Mouse (Mus musculus): ENCODE measurements around the gene Tex38. TPM values are rescaled to one million over a fixed set of nuclear protein-coding genes. Genes with fewer than 3 reads are reported as not detected.
A peak's percentile ranks its signal among the peaks of the same experiment; 100 is the strongest.

Tex38 gene
- polyA plus RNA-seq, 1 experiment: not detected

- Histone ChIP-seq H3K9ac (ENCODE audit: low read depth, poor library complexity, severe bottlenecking) (no peak overlapping the region), H3K36me3 (ENCODE audit: control insufficient read depth, insufficient read depth, low read length, poor library complexity, severe bottlenecking) (peaks cover 11% of the 10 kb centered on the region), H3K4me3 (ENCODE audit: low read depth, low read length) (no peak overlapping the region), H3K27me3 (ENCODE audit: control insufficient read depth, insufficient read depth, low read length, poor library complexity, severe bottlenecking) (no peaks in the 10 kb centered on the region), H3K4me1 (ENCODE audit: control insufficient read depth, insufficient read depth, low read length) (peaks cover 4% of the 10 kb centered on the region), H3K27ac (ENCODE audit: insufficient read depth, low read length) (no peak overlapping the region), H3K9me3 (replicated peaks; ENCODE audit: control insufficient read depth, insufficient read depth, low read length, poor library complexity, severe bottlenecking) (no peaks in the 10 kb centered on the region)
- TF ChIP-seq EP300 (IDR thresholded peaks at IDR 0.05; ENCODE audit: insufficient read depth, low read depth, low read length) (no peak), POLR2A (IDR thresholded peaks at IDR 0.05; ENCODE audit: insufficient read depth, low read length) (no peak), CTCF (IDR thresholded peaks at IDR 0.05; ENCODE audit: low read depth, low read length) (no peak)
Observed at GRCm38 (mm10) chr4:115815606-115816005, 34.8 kb upstream of the Tex38 start.

GRCm38 (mm10) chr4:115812326-115812725, 31.5 kb upstream of the Tex38 start:
- TF ChIP-seq POLR2A (IDR thresholded peaks at IDR 0.05; ENCODE audit: insufficient read depth, low read length) (no peak), CTCF (IDR thresholded peaks at IDR 0.05; ENCODE audit: low read depth, low read length) (no peak), EP300 (IDR thresholded peaks at IDR 0.05; ENCODE audit: insufficient read depth, low read depth, low read length) (no peak)
- H3K9me3 ChIP-seq (replicated peaks; ENCODE audit: control insufficient read depth, insufficient read depth, low read length, poor library complexity, severe bottlenecking): no peaks in the 10 kb centered on the region
- no peak overlapping the region for H3K4me3 ChIP-seq (ENCODE audit: low read depth, low read length)
- H3K4me1 ChIP-seq (ENCODE audit: control insufficient read depth, insufficient read depth, low read length): peaks cover 4% of the 10 kb centered on the region
- peaks cover 11% of the 10 kb centered on the region for H3K36me3 ChIP-seq (ENCODE audit: control insufficient read depth, insufficient read depth, low read length, poor library complexity, severe bottlenecking)
- no peak overlapping the region for H3K27ac ChIP-seq (ENCODE audit: insufficient read depth, low read length)
- H3K27me3 ChIP-seq (ENCODE audit: control insufficient read depth, insufficient read depth, low read length, poor library complexity, severe bottlenecking): no peaks in the 10 kb centered on the region
- H3K9ac ChIP-seq (ENCODE audit: low read depth, poor library complexity, severe bottlenecking): no peak overlapping the region

GRCm38 (mm10) chr4:115799981-115800380, 19.2 kb upstream of the Tex38 start:
- peaks cover 27% of the 10 kb centered on the region for H3K36me3 ChIP-seq (ENCODE audit: control insufficient read depth, insufficient read depth, low read length, poor library complexity, severe bottlenecking)

DNA sequence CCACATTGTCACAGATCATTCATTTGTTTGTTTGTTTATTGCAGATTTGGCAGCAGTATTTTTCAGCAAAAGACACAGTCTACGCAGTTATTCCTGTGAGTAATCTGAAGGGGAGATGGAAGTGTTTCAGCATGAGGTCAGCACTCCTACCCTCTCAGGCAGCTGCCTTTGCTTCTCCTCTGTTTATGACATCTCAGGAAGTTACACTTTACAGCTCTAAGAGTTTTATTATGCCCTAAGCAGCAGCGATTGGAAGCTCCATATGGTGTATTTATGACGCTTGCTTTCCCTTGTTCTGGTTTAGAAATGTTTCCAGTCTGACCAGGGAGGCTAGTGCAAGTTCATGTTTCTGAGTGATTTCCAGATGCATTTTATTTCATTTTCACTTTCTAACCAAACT, 14.5 kb upstream of the Tex38 start:
- H3K9me3 ChIP-seq (replicated peaks; ENCODE audit: control insufficient read depth, insufficient read depth, low read length, poor library complexity, severe bottlenecking): no peaks in the 10 kb centered on the region

More at GRCm38 (mm10) chr4:115799981-115800380, 19.2 kb upstream of the Tex38 start:
- H3K9me3 ChIP-seq (replicated peaks; ENCODE audit: control insufficient read depth, insufficient read depth, low read length, poor library complexity, severe bottlenecking): no peaks in the 10 kb centered on the region
- no peaks in the 10 kb centered on the region for H3K4me1 ChIP-seq (ENCODE audit: control insufficient read depth, insufficient read depth, low read length)
- no peak for TF ChIP-seq POLR2A (IDR thresholded peaks at IDR 0.05; ENCODE audit: insufficient read depth, low read length)
- TF ChIP-seq EP300 (IDR thresholded peaks at IDR 0.05; ENCODE audit: insufficient read depth, low read depth, low read length): no peak
- TF ChIP-seq CTCF (IDR thresholded peaks at IDR 0.05; ENCODE audit: low read depth, low read length): no peak
- no peaks in the 10 kb centered on the region for H3K27me3 ChIP-seq (ENCODE audit: control insufficient read depth, insufficient read depth, low read length, poor library complexity, severe bottlenecking)
- no peak overlapping the region for H3K4me3 ChIP-seq (ENCODE audit: low read depth, low read length)
- H3K9ac ChIP-seq (ENCODE audit: low read depth, poor library complexity, severe bottlenecking): no peak overlapping the region
- H3K27ac ChIP-seq (ENCODE audit: insufficient read depth, low read length): no peak overlapping the region

DNA sequence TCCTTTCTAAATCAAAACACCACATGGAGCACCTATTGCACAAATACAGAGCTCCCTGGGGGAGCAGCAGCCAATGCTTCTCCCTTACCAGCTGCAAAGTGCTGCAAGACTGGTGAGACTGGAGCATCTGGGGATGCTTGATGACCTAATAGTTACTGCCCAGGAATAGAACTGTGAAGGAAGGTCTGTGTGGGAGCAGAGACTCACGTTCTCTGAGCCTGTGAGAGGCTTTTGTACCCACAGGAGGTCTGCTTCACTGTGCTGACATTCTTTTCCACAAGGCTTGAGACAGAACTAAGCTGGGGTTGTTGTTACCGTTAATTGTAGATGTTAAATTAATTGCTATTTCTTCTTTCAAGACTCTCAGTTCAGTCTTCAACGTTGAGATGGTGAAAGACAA, 10.0 kb upstream of the Tex38 start:
- H3K27ac ChIP-seq (ENCODE audit: insufficient read depth, low read length): no peak overlapping the region
- no peaks in the 10 kb centered on the region for H3K9me3 ChIP-seq (replicated peaks; ENCODE audit: control insufficient read depth, insufficient read depth, low read length, poor library complexity, severe bottlenecking)
- no peaks in the 10 kb centered on the region for H3K27me3 ChIP-seq (ENCODE audit: control insufficient read depth, insufficient read depth, low read length, poor library complexity, severe bottlenecking)
- H3K4me1 ChIP-seq (ENCODE audit: control insufficient read depth, insufficient read depth, low read length): peaks cover 2% of the 10 kb centered on the region
- H3K9ac ChIP-seq (ENCODE audit: low read depth, poor library complexity, severe bottlenecking): no peak overlapping the region
- TF ChIP-seq EP300 (IDR thresholded peaks at IDR 0.05; ENCODE audit: insufficient read depth, low read depth, low read length): no peak
- TF ChIP-seq POLR2A (IDR thresholded peaks at IDR 0.05; ENCODE audit: insufficient read depth, low read length): no peak
- TF ChIP-seq CTCF (IDR thresholded peaks at IDR 0.05; ENCODE audit: low read depth, low read length): no peak
- no peak overlapping the region for H3K4me3 ChIP-seq (ENCODE audit: low read depth, low read length)
- H3K36me3 ChIP-seq (ENCODE audit: control insufficient read depth, insufficient read depth, low read length, poor library complexity, severe bottlenecking): peaks cover 32% of the 10 kb centered on the region

More for the DNA sequence above, 14.5 kb upstream of the Tex38 start:
- Histone ChIP-seq H3K4me3 (ENCODE audit: low read depth, low read length) (no peak overlapping the region), H3K36me3 (ENCODE audit: control insufficient read depth, insufficient read depth, low read length, poor library complexity, severe bottlenecking) (peaks cover 28% of the 10 kb centered on the region), H3K27ac (ENCODE audit: insufficient read depth, low read length) (no peak overlapping the region), H3K27me3 (ENCODE audit: control insufficient read depth, insufficient read depth, low read length, poor library complexity, severe bottlenecking) (no peaks in the 10 kb centered on the region), H3K9ac (ENCODE audit: low read depth, poor library complexity, severe bottlenecking) (no peak overlapping the region), H3K4me1 (ENCODE audit: control insufficient read depth, insufficient read depth, low read length) (peaks cover 2% of the 10 kb centered on the region)
- TF ChIP-seq POLR2A (IDR thresholded peaks at IDR 0.05; ENCODE audit: insufficient read depth, low read length) (no peak), EP300 (IDR thresholded peaks at IDR 0.05; ENCODE audit: insufficient read depth, low read depth, low read length) (no peak), CTCF (IDR thresholded peaks at IDR 0.05; ENCODE audit: low read depth, low read length) (no peak)

- H3K9ac ChIP-seq (ENCODE audit: low read depth, poor library complexity, severe bottlenecking): peak overlapping the region; percentile 57
- H3K27ac ChIP-seq (ENCODE audit: insufficient read depth, low read length): peak overlapping the region; percentile 81
- peak overlapping the region; percentile 70 for H3K4me3 ChIP-seq (ENCODE audit: low read depth, low read length)
- peaks cover 2% of the 10 kb centered on the region for H3K4me1 ChIP-seq (ENCODE audit: control insufficient read depth, insufficient read depth, low read length)
- H3K27me3 ChIP-seq (ENCODE audit: control insufficient read depth, insufficient read depth, low read length, poor library complexity, severe bottlenecking): no peaks in the 10 kb centered on the region
- TF ChIP-seq EP300 (IDR thresholded peaks at IDR 0.05; ENCODE audit: insufficient read depth, low read depth, low read length) (no peak), CTCF (IDR thresholded peaks at IDR 0.05; ENCODE audit: low read depth, low read length) (no peak), POLR2A (IDR thresholded peaks at IDR 0.05; ENCODE audit: insufficient read depth, low read length) (no peak)
- peaks cover 21% of the 10 kb centered on the region for H3K36me3 ChIP-seq (ENCODE audit: control insufficient read depth, insufficient read depth, low read length, poor library complexity, severe bottlenecking)
- H3K9me3 ChIP-seq (replicated peaks; ENCODE audit: control insufficient read depth, insufficient read depth, low read length, poor library complexity, severe bottlenecking): no peaks in the 10 kb centered on the region
Observed at GRCm38 (mm10) chr4:115785511-115786034, 4.8 kb upstream of the Tex38 start.
